Mouse (Mus musculus): ENCODE measurements at regions not wholly inside any gene's neighbourhood (a gene's known extent, or its start where the extent isn't known, plus 50 kb on each side); places are given as distances from the start of the nearest gene placed in this dataset.
A peak's percentile ranks its signal among the peaks of the same experiment; 100 is the strongest.
"Not testable (repeated sequence)": the region's sequence is repeated elsewhere in the genome, so short reads cannot be mapped to it uniquely, and the experiment has no call there.

GRCm38 (mm10) chr13:72184116-72184845 is 220.8 kb upstream of the Irx1 start:
- no peak for DNase-seq (ENCODE audit: low spot score)

- DNase-seq (ENCODE audit: low spot score), result no peak
Measured at GRCm38 (mm10) chr13:72184846-72185118, 221.3 kb upstream of the Irx1 start.

DNA sequence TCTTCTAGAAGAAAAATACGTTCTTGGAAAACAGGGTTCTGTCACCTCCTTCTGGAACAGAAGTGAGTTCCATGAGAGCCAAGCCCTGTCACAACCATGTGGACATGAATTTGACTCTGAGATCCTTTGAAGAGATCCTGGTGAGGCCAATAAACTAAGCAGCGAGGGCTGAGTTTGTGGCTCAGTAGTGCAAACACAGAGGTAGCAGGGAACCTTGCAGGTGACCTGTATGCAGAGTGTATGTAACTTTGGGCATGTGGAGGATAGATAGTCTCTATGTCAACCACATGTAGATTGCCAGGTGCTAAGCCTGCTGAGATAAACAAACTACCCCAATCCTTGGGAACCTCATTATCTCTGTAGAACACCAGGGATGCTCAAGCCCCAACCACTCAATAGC is 232.4 kb upstream of the Irx1 start:
- no peak for DNase-seq (ENCODE audit: low spot score)

GRCm38 (mm10) chr13:72198341-72199105 is 235.0 kb upstream of the Irx1 start:
- peak; percentile 9 for DNase-seq (ENCODE audit: low spot score)

GRCm38 (mm10) chr13:72209518-72209917 is 246.0 kb upstream of the Irx1 start:
- no peak for DNase-seq (ENCODE audit: low spot score)

DNA sequence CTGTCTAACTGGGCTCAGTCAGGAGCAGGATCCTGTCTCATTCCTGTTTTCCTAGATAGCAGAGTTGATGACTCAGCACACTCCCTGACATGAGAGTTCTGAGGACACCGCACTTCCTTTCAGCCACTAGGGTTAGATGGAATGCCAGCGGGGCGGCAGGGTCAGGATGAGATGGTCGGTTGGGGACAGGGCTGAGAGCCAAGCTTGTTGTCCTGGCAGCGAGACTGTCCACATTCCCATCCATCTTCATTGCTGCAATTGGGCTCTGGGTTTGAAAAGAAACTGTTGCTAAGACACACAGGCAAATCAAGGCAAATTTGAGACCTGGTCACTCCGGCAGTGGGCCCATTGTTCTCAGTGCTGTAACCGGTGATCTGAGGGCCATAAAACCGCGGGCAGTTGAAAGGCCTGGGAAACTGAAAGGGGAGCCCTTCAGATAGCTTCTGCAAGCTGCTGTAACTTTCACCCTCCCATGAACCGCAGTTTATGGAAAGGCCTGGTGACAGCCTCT is 246.5 kb upstream of the Irx1 start:
- DNase-seq (ENCODE audit: low spot score), result no peak

GRCm38 (mm10) chr13:72210474-72211309 is 247.2 kb upstream of the Irx1 start:
- DNase-seq (ENCODE audit: low spot score), result no peak

DNA sequence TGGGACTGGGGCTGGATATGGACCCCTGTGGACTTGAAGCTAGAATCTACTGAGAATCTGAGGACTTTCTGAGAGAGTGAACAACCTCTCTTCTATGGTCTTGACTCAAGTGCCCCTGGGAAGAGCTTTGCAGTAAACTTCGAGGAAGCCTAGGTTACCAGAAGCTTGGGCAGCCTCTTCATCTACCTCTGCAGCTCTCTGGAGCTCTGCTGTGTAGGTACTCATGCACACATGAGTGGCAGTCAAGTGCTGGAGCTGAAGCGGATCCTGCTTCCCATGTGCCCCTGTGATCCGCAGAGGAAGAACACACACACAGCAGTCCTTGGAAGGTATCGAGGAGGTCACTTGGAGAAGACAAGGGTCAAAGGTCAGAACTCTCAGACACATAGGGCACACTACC is 248.2 kb upstream of the Irx1 start:
- no peak for DNase-seq (ENCODE audit: low spot score)

GRCm38 (mm10) chr13:72212747-72213146 is 249.2 kb upstream of the Irx1 start:
- DNase-seq (ENCODE audit: low spot score), result no peak

GRCm38 (mm10) chr13:72219329-72219728 is 255.8 kb upstream of the Irx1 start:
- DNase-seq (ENCODE audit: low spot score), result no peak

DNA sequence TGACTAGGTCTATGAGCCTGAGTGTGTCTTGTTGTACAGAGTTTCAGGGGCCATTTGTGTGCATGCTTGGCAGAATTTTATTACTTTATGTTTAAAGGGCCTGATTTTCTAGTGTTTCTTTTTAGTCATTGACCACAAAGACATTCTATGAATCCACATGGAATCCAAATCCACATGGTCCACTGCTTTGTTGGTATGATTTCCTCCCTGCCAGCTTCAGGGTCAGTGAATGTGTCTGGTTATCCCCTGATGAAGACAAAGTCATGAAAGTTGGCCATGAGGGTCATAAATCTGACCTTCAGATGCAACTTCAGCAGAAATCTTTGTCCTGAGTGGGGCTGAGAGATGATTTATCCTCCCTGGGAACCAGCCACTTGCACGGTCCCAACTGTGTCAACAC is 263.6 kb upstream of the Irx1 start:
- no peak for DNase-seq (ENCODE audit: low spot score)

DNA sequence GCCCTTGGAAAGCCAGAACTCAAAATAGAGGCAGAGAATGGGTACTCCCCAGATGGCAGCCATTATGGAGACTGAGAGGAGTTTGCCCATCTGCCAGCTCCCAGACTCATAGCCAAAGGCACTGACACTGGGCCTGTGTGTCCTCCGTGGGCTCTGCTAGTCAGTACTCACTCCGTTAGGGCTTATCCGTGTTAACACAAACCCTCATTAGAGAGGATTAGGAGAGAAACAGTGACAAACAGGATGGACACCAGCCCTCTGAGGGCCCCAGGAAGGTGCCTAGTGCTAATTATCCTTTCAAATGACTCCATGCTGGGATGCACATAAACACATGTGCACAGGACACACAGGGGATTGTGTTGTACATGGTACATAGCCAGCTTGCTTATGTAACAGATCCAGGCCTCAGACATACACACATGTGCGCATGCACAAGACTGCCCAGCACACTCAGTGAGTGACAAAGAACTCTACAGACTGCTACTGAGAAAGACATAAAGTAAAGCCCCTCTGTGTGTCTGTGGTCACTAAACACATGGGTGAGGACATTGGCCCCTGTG is 267.6 kb upstream of the Irx1 start:
- DNase-seq (ENCODE audit: low spot score), result no peak

- no peak for DNase-seq (ENCODE audit: low spot score)
Measured at GRCm38 (mm10) chr13:72232080-72232479, 268.6 kb upstream of the Irx1 start.

DNA sequence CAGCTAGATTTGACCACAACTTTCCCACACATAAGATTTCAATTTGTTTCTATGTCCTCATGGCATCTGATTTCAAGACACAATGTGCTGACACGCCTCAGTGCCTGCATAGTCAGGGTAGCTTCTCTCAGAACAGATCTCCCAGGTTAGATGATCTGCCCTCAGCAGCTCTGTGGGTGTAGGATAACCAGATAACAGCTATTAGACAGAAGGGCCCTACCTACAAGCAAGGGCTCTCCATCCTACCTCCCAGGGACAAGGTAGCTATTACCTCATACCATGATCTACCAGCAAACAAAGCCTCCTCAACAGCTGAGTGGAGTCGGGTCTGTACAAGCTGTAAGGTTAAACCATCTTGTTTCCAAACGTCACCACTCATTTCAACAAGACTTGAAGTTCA is 278.4 kb upstream of the Irx1 start:
- no peak for DNase-seq (ENCODE audit: low spot score)

GRCm38 (mm10) chr13:72250419-72250818 is 286.9 kb upstream of the Irx1 start:
- no peak for DNase-seq (ENCODE audit: low spot score)

DNA sequence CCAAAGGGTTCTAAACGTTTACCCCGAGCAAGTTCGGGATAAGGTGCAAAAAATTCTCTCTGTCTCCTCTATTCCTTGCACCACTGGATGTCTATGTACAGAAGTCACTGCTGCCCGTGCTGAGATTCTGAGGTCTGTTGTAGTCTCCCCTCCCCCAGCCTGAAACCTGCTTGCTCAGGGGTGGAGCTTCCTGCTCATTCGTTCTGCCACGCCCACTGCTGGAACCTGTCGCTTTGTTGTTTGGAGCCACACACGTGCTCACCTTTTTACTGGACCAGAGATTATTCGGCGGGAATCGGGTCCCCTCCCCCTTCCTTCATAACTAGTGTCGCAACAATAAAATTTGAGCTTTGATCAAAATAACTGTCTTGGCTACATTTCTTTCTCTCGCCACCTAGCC is 289.7 kb upstream of the Irx1 start:
- not testable (repeated sequence) for DNase-seq (ENCODE audit: low spot score)

DNA sequence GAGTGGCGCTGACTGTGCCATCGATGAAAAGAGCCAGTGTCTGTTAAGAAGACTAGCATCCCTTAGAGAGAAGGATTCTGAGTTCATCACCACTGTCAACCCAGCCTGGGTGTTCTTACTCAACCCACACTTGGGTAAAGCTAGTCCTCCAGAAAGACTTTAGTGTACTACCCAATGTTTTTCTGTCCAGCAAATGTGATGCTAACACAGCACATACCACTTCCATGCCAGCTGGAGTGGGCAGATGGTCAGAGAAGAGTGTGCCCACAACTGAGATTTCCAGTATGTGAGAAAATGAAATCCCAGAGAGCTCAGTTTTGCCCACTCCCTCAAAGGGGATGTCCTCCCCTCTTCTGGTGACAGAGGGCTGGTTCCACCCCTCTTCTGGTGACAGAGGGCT is 295.3 kb upstream of the Irx1 start:
- no peak for DNase-seq (ENCODE audit: low spot score)

GRCm38 (mm10) chr13:72264416-72264815 is 300.9 kb upstream of the Irx1 start:
- no peak for DNase-seq (ENCODE audit: low spot score)

DNA sequence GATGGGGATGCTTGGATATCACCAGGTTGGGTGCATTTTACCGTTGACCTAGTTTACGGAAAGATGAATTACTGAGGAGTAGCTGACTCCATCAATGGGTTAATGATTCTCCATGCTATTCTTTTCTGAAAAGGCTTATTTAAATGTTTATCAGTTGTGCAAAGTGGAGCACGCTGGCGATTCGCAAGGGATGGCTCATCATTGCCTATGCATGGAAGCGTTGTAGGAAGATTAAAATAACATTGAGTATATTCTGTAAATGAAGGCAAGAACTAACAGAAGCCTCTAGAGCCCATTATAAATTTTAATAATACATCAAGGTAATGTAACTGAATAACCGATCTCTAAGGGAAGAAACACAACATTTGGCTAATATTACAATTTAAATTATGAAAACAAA is 301.6 kb upstream of the Irx1 start:
- no peak for DNase-seq (ENCODE audit: low spot score)

DNA sequence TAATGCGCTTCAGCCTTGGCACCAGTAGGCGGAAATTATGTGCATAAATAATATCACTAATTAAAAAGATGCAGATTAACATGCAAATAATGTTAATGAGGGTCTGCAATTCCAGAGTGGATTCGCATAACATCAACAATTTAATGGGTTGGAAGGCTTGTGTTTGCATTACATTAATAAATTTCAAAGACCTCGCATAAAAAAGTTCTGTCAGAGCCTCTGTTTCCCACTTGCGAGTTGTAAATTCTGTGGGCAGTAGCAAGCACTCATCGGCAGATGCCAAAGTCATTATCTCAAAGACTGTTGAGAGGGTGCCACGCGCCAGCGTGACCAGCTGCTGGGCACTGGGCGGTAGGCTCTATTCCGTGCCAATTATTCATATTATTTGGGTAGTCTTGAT is 302.1 kb upstream of the Irx1 start:
- no peak for DNase-seq (ENCODE audit: low spot score)

- no peak for DNase-seq (ENCODE audit: low spot score)
Measured at GRCm38 (mm10) chr13:72266174-72266768, 302.7 kb upstream of the Irx1 start.

- DNase-seq (ENCODE audit: low spot score), result no peak
Measured at GRCm38 (mm10) chr13:72280343-72280742, 316.8 kb upstream of the Irx1 start.
